Mouse (Mus musculus) hindbrain, embryonic 10.5 days (tissue): ENCODE measurements at regions not wholly inside any gene's neighbourhood (a gene's known extent, or its start where the extent isn't known, plus 50 kb on each side); places are given as distances from the start of the nearest gene placed in this dataset.
A peak's percentile ranks its signal among the peaks of the same experiment; 100 is the strongest.
"Not testable (repeated sequence)": the region's sequence is repeated elsewhere in the genome, so short reads cannot be mapped to it uniquely, and the experiment has no call there.

ENCODE experiments used
- DNase-seq: peaks from one replicate; pipeline ENCODE4 v3.0.0-alpha.2; 2017; ENCODE audit warnings: low spot score
- H3K27ac ChIP-seq: fragments of 300-500 bp; sonication (generic); 2 replicates; pipeline ENCODE4 v1.5.1; 2016; ENCODE audit warnings: mild to moderate bottlenecking, moderate library complexity
- H3K27me3 ChIP-seq: fragments of 300-500 bp; sonication (generic); 2 replicates; pipeline ENCODE4 v1.6.1; 2016; ENCODE audit warnings: mild to moderate bottlenecking; ENCODE audit not compliant: poor library complexity, insufficient read depth, severe bottlenecking
- H3K36me3 ChIP-seq: fragments of 300-500 bp; sonication (generic); 2 replicates; pipeline ENCODE4 v1.6.1; 2016; ENCODE audit warnings: mild to moderate bottlenecking, moderate library complexity
- H3K4me1 ChIP-seq: fragments of 300-500 bp; sonication (generic); replicated peaks from 2 replicates; pipeline ENCODE4 v1.6.1; 2016; ENCODE audit warnings: mild to moderate bottlenecking
- H3K4me3 ChIP-seq: fragments of 300-500 bp; sonication (generic); 2 replicates; pipeline ENCODE4 v1.5.1; 2016; ENCODE audit warnings: mild to moderate bottlenecking, moderate library complexity
- H3K9me3 ChIP-seq: fragments of 300-500 bp; sonication (generic); 2 replicates; pipeline ENCODE4 v1.6.1; 2016; ENCODE audit warnings: mild to moderate bottlenecking, moderate library complexity
- WGBS: fragments of 180-500 bp; shearing (Covaris S2); methylation state at CpG from one replicate; pipeline ENCODE4 v1.1.7; 2016; 5-methylcytosine and 5-hydroxymethylcytosine counted together

GRCm38 (mm10) chr6:31830610-31831009, 219.4 kb upstream of the 1700012A03Rik start:
- no peak overlapping the region for H3K27ac ChIP-seq
- H3K27me3 ChIP-seq, result no peaks in the 10 kb centered on the region
- H3K4me3 ChIP-seq, result no peak overlapping the region
- DNase-seq, result no peak
- H3K4me1 ChIP-seq, result peaks cover 10% of the 10 kb centered on the region
- no peaks in the 10 kb centered on the region for H3K9me3 ChIP-seq
- no peaks in the 10 kb centered on the region for H3K36me3 ChIP-seq
- 94% methylated on average over 11 of the region's 11 CpGs for WGBS

GRCm38 (mm10) chr6:31823616-31824015, 226.4 kb upstream of the 1700012A03Rik start:
- Histone ChIP-seq H3K36me3 (no peaks in the 10 kb centered on the region), H3K4me1 (peaks cover 4% of the 10 kb centered on the region; the same call in 1 of the 2 replicates), H3K4me3 (no peak overlapping the region), H3K9me3 (no peaks in the 10 kb centered on the region), H3K27ac (no peak overlapping the region), H3K27me3 (no peaks in the 10 kb centered on the region)
- WGBS, result 87% methylated on average over 5 of the region's 5 CpGs
- DNase-seq, result no peak

DNA sequence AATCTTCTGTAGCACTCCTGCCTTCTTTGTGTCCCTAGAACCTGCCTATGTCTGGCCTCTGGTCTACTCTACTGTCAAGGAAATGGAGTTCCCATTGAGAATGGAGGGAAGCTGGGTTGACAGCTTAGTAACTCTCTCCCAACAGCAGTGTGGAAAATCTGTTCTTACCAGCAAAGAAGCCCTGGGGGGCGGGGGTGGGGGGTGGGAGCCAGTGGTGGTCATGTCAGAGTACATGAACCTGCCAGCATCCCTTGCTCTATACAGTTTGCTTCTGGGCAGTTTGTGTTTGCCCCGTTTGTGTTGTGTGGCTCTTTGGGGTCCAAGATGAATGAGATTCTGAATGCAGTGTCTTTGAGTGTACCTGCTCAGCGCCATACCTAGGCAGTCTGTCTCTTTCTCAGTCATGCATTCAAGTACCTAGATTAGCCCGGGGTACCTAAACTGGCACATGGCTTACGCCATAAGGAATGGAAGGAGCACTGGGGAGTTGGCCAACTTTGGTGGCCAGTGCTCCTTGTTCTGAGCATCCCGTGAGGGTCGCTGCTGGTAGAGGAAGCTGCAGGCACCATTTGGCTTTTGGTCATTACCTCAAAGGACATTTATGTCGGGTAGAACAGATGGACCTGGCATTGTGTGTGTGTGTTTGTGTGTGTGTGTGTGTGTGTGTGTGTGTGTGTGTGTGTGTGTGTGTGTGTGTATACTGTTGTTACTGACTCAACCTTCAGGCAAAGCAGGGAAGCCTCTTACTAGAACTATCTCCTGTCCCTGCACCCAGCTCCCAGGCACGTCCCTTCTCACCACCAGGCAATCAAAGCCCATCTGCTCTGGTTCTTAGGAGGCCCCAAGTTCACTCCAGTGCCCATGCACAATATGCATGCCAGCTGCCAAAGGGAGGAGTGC, 227.6 kb upstream of the 1700012A03Rik start:
- H3K9me3 ChIP-seq, result no peaks in the 10 kb centered on the region
- H3K27me3 ChIP-seq, result no peaks in the 10 kb centered on the region
- H3K4me3 ChIP-seq, result no peak overlapping the region
- H3K36me3 ChIP-seq, result no peaks in the 10 kb centered on the region
- no peak overlapping the region for H3K27ac ChIP-seq
- H3K4me1 ChIP-seq, result peaks cover 4% of the 10 kb centered on the region; the same call in 1 of the 2 replicates
- WGBS, result 83% methylated on average over 9 of the region's 9 CpGs
- no peak for DNase-seq

DNA sequence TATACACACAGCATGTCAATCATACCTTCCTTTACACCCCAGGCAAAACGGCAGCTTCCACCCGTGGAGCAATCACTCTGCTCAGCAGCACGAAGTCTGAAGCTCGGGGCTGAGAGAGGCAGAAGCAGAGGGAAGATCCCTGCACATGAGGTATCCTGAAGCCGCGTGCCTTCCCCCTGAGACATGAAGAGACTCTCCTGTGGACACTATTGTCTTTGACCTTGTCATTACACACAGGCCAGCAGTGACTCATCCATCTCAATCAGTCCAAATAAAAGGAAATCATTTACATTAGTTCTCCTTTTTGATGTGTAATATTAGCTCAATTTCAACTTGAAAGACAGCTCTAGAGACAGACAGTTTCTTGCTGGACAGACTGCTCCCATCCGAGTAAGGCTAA, 228.4 kb upstream of the 1700012A03Rik start:
- Histone ChIP-seq H3K27me3 (no peaks in the 10 kb centered on the region), H3K27ac (no peak overlapping the region), H3K9me3 (no peaks in the 10 kb centered on the region), H3K4me1 (peaks cover 4% of the 10 kb centered on the region; the same call in 1 of the 2 replicates), H3K4me3 (no peak overlapping the region), H3K36me3 (no peaks in the 10 kb centered on the region)
- no peak for DNase-seq
- 64% methylated on average over 7 of the region's 7 CpGs for WGBS

- H3K4me3 ChIP-seq, result no peak overlapping the region
- 95% methylated on average over 1 of the region's 1 CpGs for WGBS
- H3K36me3 ChIP-seq, result no peaks in the 10 kb centered on the region
- no peaks in the 10 kb centered on the region for H3K9me3 ChIP-seq
- H3K27ac ChIP-seq, result no peak overlapping the region
- no peak for DNase-seq
- peaks cover 4% of the 10 kb centered on the region; the same call in 1 of the 2 replicates for H3K4me1 ChIP-seq
- H3K27me3 ChIP-seq, result no peaks in the 10 kb centered on the region
Observed at GRCm38 (mm10) chr6:31817640-31818039, 232.4 kb upstream of the 1700012A03Rik start.

- H3K27ac ChIP-seq, result no peak overlapping the region
- H3K9me3 ChIP-seq, result no peaks in the 10 kb centered on the region
- peaks cover 25% of the 10 kb centered on the region for H3K4me1 ChIP-seq
- H3K4me3 ChIP-seq, result no peak overlapping the region
- 68% methylated on average over 9 of the region's 9 CpGs for WGBS
- no peak for DNase-seq
- no peaks in the 10 kb centered on the region for H3K27me3 ChIP-seq
- H3K36me3 ChIP-seq, result no peaks in the 10 kb centered on the region
Observed at GRCm38 (mm10) chr6:31811890-31812289, 238.2 kb upstream of the 1700012A03Rik start.

- WGBS, result 63% methylated on average over 10 of the region's 10 CpGs
- Histone ChIP-seq H3K4me3 (no peak overlapping the region), H3K27ac (0 out of 2 replicates have a peak overlapping the region, but pooled peaks have one; percentile 40)
Observed at GRCm38 (mm10) chr6:31810602-31811512, 239.2 kb upstream of the 1700012A03Rik start.

GRCm38 (mm10) chr6:31804468-31804867, 240.7 kb upstream of the Podxl start:
- not testable (repeated sequence) for H3K36me3 ChIP-seq, H3K27me3 ChIP-seq, H3K9me3 ChIP-seq, DNase-seq, H3K27ac ChIP-seq, H3K4me3 ChIP-seq, H3K4me1 ChIP-seq
- 79% methylated on average over 5 of the region's 10 CpGs for WGBS

More at GRCm38 (mm10) chr6:31810602-31811512, 239.2 kb upstream of the 1700012A03Rik start:
- no peak for DNase-seq
- Histone ChIP-seq H3K4me1 (peaks cover 25% of the 10 kb centered on the region), H3K9me3 (no peaks in the 10 kb centered on the region), H3K27me3 (no peaks in the 10 kb centered on the region), H3K36me3 (no peaks in the 10 kb centered on the region)

- 73% methylated on average over 13 of the region's 24 CpGs for WGBS
- H3K4me1 ChIP-seq, H3K4me3 ChIP-seq, H3K27me3 ChIP-seq, DNase-seq, H3K36me3 ChIP-seq, H3K27ac ChIP-seq, H3K9me3 ChIP-seq: not testable (repeated sequence)
Observed at GRCm38 (mm10) chr6:31803222-31803621, 239.4 kb upstream of the Podxl start.

DNA sequence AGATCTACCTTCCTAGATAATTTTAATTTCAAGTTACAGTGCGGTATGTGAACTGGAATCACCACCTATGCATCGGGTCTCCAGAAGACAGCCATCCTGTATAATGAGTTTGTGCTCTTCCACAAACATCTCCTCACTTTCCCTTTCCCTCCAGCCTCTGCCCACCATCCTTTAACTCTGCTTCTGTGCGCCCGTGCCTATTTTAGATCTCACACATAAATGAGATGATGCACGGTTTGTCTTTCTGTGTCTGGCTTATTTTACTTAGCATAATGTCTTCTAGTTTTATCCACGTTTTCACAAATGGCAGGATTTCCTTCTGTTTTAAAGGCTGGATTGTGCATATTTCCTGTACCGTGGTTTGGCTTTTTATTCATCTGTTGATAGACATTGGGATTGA, 227.8 kb upstream of the Podxl start:
- Histone ChIP-seq H3K4me1 (no peaks in the 10 kb centered on the region), H3K9me3 (no peaks in the 10 kb centered on the region), H3K27ac (no peak overlapping the region), H3K4me3 (no peak overlapping the region), H3K27me3 (no peaks in the 10 kb centered on the region), H3K36me3 (no peaks in the 10 kb centered on the region)
- DNase-seq, result no peak
- 86% methylated on average over 7 of the region's 7 CpGs for WGBS

DNA sequence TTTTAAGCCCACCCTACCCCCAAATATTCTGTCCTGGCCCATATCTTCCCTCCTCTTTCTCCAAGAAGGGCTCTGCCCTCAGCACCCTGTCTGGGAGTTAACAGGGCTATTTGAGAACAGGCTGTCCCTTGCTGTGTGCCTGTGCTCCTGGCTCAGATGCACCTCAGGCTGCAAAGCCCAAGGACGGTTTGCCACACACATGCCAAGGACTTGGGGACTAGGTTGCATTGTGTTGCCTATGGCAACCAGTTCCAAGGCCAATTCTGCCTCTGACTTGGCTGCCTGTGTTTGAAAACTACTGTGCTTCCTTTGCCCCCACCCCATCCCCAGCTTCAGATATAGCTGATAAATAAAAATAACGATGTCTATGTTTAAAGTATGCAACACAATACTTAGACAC, 227.1 kb upstream of the Podxl start:
- Histone ChIP-seq H3K4me1 (no peaks in the 10 kb centered on the region), H3K27me3 (no peaks in the 10 kb centered on the region), H3K4me3 (no peak overlapping the region), H3K27ac (no peak overlapping the region), H3K36me3 (no peaks in the 10 kb centered on the region), H3K9me3 (no peaks in the 10 kb centered on the region)
- WGBS, result 66% methylated on average over 2 of the region's 2 CpGs
- no peak for DNase-seq

DNA sequence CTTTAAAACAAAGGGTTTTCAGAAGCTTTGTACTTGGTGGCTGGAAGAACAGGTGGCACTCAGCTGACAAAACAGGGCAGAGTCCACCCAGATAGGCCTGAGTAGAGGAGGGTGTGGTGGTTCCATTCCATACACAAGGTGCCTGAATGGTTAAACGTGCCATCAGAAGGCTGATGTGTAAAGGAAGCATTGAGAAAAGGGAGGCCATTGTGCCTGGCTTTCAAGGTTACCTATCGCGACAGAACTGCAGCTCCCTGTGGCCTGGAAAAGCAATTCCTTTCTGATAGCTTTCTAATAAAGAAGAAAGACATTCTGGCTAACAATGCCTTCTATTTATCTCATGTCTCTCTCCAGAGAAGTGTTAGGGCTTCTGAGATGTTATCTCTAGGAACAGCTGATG, 213.1 kb upstream of the Podxl start:
- Histone ChIP-seq H3K27me3 (no peaks in the 10 kb centered on the region), H3K36me3 (no peaks in the 10 kb centered on the region), H3K27ac (no peak overlapping the region), H3K4me3 (no peak overlapping the region), H3K4me1 (no peaks in the 10 kb centered on the region), H3K9me3 (no peaks in the 10 kb centered on the region)
- WGBS, result 59% methylated on average over 3 of the region's 3 CpGs
- no peak for DNase-seq

DNA sequence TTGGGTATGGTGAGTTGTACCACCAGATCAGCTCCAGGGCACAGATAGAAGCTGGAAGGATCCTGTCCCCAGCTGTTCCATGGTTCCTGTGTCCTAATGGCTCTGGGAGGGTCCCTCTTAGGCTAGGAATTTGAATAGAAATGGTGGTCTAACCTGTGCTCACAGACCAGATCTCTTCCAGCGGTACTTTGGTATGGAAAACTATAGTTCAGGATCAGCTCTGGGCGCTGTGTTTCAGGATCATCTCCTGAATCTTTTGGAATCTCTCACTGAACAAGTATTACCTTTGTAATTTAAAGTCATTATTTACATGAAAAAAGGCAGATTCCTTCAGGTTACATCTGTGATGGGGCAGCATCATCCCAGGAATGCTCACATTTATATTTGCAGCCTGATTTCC, 208.1 kb upstream of the Podxl start:
- no peaks in the 10 kb centered on the region for H3K36me3 ChIP-seq
- H3K9me3 ChIP-seq, result no peaks in the 10 kb centered on the region
- H3K27me3 ChIP-seq, result no peaks in the 10 kb centered on the region
- H3K4me1 ChIP-seq, result no peaks in the 10 kb centered on the region
- 91% methylated on average over 2 of the region's 2 CpGs for WGBS
- no peak overlapping the region for H3K4me3 ChIP-seq
- no peak for DNase-seq
- no peak overlapping the region for H3K27ac ChIP-seq
